Mouse (Mus musculus): ENCODE measurements around the gene Snw1.
A peak's percentile ranks its signal among the peaks of the same experiment; 100 is the strongest.

Gene Snw1

GRCm38 (mm10) chr12:87423700-87424099 is 48.4 kb downstream of the Snw1 start:
- DNase-seq (ENCODE audit: low spot score in 2 of 2): no peak

DNA sequence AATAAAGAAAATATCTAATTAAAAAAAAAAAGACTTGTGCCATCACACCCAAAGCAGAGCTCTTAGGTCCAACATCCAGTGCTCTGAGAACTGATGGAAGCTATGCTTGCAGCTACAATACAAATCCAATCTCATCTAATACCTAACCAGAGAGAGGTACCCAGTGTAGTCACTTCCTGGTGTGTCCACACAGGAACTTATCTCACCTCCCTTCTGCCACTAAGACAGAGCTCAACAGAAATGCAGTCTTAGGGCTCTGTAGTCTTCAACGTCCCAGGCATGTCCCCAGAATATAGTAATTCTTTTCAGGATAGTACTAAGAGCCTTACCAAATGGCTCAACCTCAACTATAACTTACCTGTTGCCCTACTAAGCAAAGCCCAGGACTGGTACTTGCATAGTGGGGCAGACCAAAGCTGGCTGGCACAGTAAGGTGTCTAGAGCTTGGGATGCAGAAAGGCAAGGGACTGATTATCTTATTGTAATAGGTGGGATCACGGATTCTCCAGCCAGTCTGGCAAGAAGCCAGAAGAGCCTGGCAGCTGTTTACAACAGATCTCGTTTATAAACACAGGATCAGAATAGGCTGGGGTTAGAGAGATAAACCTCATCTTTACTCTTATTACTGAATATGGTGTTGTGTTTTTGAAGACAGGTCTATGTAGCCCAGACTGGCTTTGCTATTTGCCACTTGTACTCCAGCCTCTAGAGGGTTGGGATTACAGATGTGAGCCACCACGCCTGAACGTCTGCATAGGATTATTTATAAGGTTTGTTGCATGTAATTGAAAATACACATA is 50.2 kb downstream of the Snw1 start:
- DNase-seq (ENCODE audit: low spot score in 2 of 2): no peak

- DNase-seq (ENCODE audit: low spot score in 2 of 2): no peak
Measured at GRCm38 (mm10) chr12:87419974-87420485, 52.0 kb downstream of the Snw1 start.

DNA sequence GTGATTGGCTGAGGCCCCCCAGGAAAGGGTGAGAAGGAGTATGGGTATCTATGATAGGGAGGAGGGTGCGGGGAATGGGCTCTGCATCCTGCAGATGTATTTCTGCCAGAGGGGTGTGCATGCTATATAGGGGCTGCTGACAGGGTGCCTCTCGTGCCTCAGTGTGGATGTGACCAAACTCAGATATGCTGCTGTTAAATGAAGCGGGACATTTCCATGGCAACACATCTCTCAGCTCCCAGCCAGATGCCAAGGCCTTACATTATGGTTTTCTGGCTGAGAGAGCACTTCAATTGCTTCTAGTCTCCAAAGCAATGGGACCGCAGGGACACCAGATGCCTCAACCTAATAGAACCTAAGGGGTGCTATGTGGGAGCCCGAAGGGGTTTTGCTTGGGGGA is 53.2 kb downstream of the Snw1 start:
- no peak for DNase-seq (ENCODE audit: low spot score in 2 of 2)

DNA sequence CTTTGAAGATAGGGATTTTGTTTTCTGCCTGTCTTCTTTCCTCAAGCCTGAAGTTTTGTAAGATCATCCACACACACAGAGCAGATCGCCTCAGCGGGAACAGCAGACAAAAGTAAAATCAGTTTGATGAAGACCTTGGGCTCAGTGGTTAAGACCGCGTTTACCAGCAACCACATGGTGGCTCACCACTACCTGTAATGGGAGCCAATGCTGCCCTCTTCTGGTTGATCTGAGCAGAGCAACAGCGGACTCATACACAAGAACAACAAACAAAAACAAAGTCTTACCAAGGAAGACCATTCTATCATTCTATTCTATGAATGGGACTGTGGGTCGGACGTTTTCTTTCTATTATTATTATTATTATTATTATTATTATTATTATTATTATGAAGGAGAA is 55.4 kb downstream of the Snw1 start:
- peak; percentile 13 to 41 for DNase-seq (ENCODE audit: low spot score in 2 of 2)

- DNase-seq (ENCODE audit: low spot score in 2 of 2): no peak
Measured at GRCm38 (mm10) chr12:87415358-87415757, 56.7 kb downstream of the Snw1 start.

DNA sequence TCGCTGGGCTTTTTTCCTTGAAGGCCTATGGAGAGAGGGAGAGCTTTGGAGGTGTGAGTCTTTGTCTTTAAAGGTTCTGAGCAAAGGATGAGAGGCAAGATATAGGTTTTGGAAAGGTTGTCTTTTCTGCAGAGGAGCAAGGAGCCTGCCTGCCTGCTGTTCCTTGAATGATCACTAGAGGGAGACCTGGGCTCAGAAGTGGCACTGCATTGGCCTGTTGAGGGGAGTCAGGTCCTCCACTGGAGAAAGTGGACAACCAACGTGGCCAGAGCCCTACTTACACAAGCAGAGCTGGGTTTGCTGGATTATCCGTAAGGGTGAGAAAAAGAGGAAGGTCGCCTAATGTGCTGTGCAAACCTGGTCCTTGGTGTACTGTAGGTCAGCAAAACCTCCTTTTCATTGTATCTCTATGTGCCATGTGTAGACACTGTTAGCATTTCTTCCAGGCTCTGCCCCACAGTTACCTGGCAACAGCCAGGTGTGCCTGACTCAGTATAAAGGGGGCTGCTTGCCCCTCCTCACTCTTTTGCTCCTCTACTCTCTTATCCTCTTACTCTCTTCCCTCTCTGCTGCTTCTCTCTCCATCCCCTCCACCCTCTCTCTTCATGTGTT is 58.8 kb downstream of the Snw1 start:
- peak; percentile 42 to 61 for DNase-seq (ENCODE audit: low spot score in 2 of 2)

DNA sequence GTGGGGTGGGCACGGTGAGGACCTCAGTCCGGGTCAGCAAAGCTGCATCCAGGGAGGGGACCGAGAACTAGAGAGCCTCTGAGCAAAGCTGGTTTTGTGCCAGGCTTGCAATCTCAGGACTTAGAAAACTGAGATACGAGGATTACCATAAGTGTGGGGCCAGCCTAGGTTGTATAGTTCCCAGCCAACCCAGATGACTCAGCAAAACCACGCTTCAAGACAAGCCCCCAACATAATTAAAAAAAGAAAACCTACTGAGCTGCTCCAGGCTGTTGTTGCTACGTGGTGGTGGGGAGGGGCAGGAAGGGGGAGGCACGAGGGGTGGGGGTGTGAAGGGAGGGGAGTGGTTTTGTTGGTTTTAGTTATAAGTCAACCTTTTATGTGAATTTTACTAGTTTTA is 61.1 kb downstream of the Snw1 start:
- no peak for DNase-seq (ENCODE audit: low spot score in 2 of 2)

GRCm38 (mm10) chr12:87409123-87409522 is 63.0 kb downstream of the Snw1 start:
- DNase-seq (ENCODE audit: low spot score in 2 of 2): no peak

DNA sequence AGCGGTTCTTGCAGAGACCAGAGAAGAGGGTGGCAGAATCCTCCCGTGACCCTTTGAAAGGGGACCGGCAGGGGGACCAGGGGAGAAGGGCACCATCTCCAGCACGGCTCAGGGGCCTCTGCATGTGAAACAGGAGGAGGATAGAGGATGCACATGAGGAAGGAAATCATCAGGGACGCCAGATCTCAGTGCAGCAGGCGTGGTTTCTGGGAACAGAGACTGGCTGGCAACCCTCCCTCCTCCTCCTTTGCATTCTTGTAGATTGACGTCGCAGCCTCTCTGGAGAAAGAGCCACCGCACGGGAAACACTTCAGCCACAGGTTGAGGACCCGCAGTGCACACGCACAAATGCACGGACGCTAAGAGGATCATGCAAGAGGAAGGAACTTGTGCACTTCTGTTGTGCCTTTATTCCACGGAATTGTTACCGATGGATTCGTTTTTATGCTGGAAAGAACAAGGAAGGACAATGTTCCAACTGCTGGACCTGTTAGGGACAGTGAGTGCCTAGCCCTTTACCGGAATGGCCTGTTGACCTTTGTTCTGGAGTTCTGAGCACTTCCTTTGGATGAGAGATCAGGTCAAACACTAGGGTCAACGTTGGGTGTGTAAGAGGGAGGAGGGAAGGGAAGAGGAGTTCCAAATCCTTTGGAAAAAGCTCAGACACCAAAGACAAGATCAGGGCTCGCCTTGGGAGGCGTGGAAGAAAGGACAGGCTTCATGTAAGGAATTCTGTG is 64.0 kb downstream of the Snw1 start:
- no peak for DNase-seq (ENCODE audit: low spot score in 2 of 2)

DNA sequence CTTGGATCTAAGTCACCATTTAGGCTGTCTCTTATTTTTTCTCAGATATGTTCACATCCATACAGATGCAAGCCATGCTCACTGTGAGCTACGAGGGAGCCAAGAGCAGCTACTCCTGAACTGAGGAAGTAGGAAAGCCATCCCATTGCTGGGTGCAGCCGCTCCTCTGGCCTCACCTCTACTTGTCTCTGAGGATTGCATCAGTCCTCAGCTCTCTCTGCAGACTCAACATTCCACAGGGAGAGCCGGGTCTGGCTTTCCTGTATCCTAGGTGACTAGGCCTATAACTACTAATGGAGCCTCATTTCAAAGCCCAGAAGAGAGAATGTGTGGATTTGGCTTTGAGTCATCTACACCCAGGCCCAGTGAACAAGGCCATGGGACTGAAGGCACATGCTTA is 66.4 kb downstream of the Snw1 start:
- no peak for DNase-seq (ENCODE audit: low spot score in 2 of 2)

- DNase-seq (ENCODE audit: low spot score in 2 of 2): no peak
Measured at GRCm38 (mm10) chr12:87405165-87405564, 66.9 kb downstream of the Snw1 start.

- no peak for DNase-seq (ENCODE audit: low spot score in 2 of 2)
Measured at GRCm38 (mm10) chr12:87401883-87402282, 70.2 kb downstream of the Snw1 start.

GRCm38 (mm10) chr12:87399119-87399819 is 72.8 kb downstream of the Snw1 start:
- no peak for DNase-seq (ENCODE audit: low spot score in 2 of 2)

All from spleen, postnatal 14 days (tissue).